Mouse (Mus musculus): ENCODE results near the gene Gm44596.

DNA sequence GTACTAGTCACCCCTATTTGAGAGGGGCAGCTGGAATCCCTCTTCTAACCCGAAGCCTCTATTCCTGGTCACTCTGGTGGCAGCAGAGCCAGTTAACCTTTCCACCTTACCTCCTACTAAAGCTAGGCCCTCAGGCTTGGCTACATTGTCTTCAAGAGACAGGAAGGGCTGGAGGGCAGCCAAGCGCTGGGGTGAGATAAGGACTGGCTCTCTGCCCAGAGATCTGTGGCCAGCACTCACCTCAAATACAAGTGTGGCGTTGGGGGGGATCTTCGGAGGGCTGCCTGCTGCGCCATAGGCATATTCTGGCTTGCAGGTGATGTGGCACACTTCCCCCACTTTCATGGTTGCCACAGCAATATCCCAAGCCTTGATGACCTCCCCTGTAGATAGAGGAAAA, 60.2 kb downstream of the Gm44596 start:
- TF ChIP-seq CTCF (IDR thresholded peaks at IDR 0.05; ENCODE audit: control insufficient read depth, insufficient read depth, insufficient read length) (no peak), CEBPB (IDR thresholded peaks at IDR 0.05; ENCODE audit: low read depth) (no peak), MAX (IDR thresholded peaks at IDR 0.05) (no peak), MYOG (IDR thresholded peaks at IDR 0.05; ENCODE audit: control insufficient read depth, extremely low read depth, insufficient read length) (no peak), MYOD1 (IDR thresholded peaks at IDR 0.05; ENCODE audit: control insufficient read depth, insufficient read length, low read depth) (no peak), USF1 (IDR thresholded peaks at IDR 0.05; ENCODE audit: low read depth) (no peak), FOSL1 (IDR thresholded peaks at IDR 0.05; ENCODE audit: insufficient read depth, low read length, poor library complexity, severe bottlenecking) (no peak)

Measured in C2C12 (cell line).